Mouse (Mus musculus) kidney, adult 9 months (tissue): ENCODE data around the gene Man2c1.

Source experiments
- DNase-seq: peaks from one replicate; pipeline ENCODE4 v3.0.0; 2022

The Man2c1 gene

DNA sequence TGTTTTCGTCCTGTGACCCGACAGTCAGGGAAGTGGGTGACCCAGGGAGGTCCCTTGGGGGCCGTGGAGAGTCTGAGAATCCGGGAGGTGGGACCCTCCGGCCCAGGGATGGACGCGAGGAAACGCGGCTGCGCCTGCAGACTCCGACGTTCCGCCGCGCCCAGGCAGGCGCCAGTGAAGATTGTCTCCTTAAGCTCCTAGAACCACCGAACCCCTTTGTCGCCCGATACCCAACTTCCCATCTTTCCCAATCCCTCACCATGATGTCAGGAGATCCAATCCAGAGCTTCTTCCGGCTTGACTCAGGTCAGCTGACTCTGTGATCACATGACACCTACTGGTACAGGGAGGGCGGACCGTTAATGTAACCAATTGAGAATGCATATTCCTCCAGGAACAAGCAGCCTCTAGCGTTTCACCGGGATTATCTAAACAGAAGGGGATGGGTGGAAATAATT lies 27.6 kb downstream of the Man2c1 start, which contains the start of gene Commd4:
TSS of gene Commd4 (minus strand) at position 319 of the 458 bp plus-strand sequence.
- peak; percentile 97 for DNase-seq

DNA sequence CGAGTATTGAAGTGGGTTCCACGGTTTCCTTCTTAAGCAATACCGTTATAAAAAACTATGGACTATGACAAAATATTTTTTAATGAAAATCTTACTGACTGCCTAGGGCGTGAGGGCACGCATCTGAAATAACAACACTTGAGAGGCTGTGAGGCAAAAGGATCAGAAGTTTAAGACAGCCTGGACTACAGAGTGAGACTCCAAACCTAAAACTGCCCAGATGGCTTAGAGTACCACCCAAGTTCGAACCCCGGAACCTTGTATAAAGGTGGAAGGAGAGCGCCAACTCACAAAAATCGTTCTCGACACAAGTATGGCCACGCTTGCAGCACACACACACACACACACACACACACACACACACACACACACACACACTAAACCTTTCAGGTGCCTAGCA lies 28.0 kb downstream of the Man2c1 start:
- no peak for DNase-seq

DNA sequence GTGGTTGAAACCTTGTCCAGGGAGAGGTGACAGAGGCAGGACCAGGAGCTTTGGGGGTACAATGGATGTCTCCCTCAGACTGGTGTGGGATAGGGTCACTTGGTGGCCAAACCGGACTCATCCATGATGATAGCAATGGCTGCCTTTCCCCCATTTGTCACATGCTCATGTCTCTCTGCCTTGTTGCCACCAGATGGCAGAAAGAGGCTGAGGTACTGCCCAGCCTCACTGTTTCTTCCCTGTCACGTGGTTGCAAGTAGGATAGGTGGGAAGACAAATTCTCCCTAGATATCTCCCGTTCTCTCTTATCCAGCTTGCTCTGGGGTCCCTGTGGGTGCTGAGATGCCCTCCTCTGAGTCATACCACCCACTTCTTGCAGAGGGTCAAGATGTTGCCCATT lies 32.0 kb downstream of the Man2c1 start:
- peak; percentile 54 for DNase-seq

DNA sequence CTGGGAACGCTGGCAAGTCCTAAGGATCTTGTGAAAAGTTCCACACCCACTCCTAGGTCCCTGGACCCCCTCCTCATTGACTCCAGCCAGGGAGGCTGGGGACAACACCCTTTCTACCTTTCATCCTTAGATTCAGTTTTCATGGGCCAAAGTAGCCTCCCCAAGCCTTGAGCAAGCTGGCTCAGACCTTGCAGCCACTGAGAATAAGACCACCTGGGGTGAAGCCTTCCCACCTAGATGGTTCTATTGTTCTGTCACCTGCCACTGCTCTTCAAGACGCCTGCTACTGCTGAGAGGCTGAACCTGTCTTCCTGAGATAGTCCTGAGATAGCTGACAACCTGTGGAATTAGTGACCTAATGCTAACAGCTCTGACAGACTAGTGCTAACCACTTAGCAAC lies 32.6 kb downstream of the Man2c1 start:
- DNase-seq: no peak

DNA sequence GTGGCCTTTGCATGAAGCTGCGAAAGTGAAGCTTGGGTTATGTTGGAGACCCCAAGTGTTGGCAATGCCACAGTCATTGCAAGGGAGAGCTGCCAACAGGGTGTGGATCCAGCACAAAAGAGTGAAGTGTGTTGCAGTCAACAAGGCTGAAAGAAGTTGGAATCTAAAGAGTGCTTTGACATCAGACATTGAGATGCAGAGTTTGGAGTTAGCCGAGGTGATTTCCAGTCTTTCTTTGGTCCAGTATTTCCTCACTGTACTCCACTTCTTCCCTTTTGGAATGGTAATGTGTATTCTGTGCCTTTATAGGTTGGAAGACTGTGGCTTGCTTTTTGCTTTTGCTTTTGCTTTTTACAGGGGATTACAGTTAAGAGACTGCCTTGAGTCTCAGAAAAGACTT lies 35.7 kb downstream of the Man2c1 start:
- no peak for DNase-seq

DNA sequence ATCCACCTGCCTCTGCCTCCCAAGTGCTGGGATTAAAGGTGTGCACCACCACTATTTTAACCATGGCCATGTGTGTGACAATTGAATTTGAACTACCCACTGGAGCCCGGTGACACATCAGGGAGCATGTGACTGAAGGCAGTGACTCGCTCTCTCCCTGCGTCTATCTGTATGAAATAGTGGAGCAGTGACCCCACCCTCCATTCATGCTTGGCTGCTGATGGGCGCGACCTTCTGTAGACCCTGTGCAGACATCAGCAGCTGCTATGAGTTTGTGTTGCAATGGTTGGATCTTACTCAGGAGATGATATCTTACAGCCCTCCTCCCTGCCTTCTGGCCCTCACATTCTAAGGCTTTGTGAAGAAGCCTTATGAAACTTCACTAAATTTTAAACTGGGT lies 37.9 kb downstream of the Man2c1 start:
- no peak for DNase-seq
